9 mouse cellular contexts compared by ENCODE assay signal in the genomic region with DNA sequence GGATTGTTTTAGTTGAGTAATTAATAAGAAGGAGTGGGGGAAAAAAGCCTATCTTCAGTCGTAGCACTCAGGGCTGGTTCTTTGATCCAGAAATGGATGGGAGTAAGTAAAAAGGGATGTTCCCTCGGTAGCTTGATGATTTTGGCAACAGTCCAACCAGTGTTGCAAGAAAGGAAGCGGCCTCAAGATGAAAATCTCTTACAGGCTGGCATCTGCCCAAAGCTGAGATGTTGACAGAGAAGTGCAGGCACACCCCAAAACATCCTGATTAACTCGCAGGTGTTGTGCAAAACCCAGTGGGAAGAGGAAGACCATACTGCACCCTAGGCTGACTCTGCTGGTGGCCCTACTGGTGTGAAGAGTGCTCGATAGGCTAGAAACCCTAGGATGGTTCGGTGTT.
DNase-seq lines count a peak whose midpoint lies in the region; ATAC-seq and TF ChIP-seq lines count a peak whose summit lies in the region.
"Had no signal": no experiment of that assay in that cellular context is flagged by ENCODE, and none has a peak within 500 bp of the region (broad histone marks: within the 10 kb centered on the region; RNA-seq: fewer than 3 reads in every experiment).

No protein-coding gene starts in this region.

- H3K27me3 ChIP-seq in hindbrain, embryonic 14.5 days (ENCODE audit: control insufficient read depth, insufficient read depth, low read length): no peaks in the 10 kb centered on the region
- no peaks in the 10 kb centered on the region for H3K27me3 ChIP-seq in hindbrain, embryonic 13.5 days
- no peaks in the 10 kb centered on the region for H3K27me3 ChIP-seq in intestine, postnatal 0 days (replicated peaks; ENCODE audit: control insufficient read depth, insufficient read depth, low read length)
- H3K27me3 ChIP-seq in liver, embryonic 13.5 days: no peaks in the 10 kb centered on the region
- H3K27me3 ChIP-seq: hindbrain, embryonic 15.5 days had no signal

- ATAC-seq in hindbrain, embryonic 14.5 days (ENCODE audit: low FRiP score): no peak
- ATAC-seq in hindbrain, embryonic 13.5 days (ENCODE audit: low FRiP score): no peak
- ATAC-seq in intestine, postnatal 0 days: 0 out of 2 replicates have a peak, but pooled peaks have one; percentile 51
- 0 out of 2 replicates have a peak, but pooled peaks have one; percentile 34 for ATAC-seq in liver, embryonic 13.5 days (ENCODE audit: low read depth)

- 45% methylated on average over 6 of the region's 6 CpGs for WGBS in hindbrain, embryonic 14.5 days
- WGBS in hindbrain, embryonic 13.5 days: 58% methylated on average over 6 of the region's 6 CpGs
- WGBS in intestine, postnatal 0 days: 32% methylated on average over 6 of the region's 6 CpGs
- 27% methylated on average over 6 of the region's 6 CpGs for WGBS in liver, embryonic 13.5 days (ENCODE audit: insufficient replicate concordance)

- no peak for TF ChIP-seq CTCF in intestine, postnatal 0 days (IDR thresholded peaks at IDR 0.05; ENCODE audit: low read depth)

- H3K4me2 ChIP-seq in hindbrain, embryonic 14.5 days (replicated peaks): no peak overlapping the region
- no peak overlapping the region for H3K4me2 ChIP-seq in hindbrain, embryonic 13.5 days
- no peak overlapping the region for H3K4me2 ChIP-seq in intestine, postnatal 0 days (replicated peaks; ENCODE audit: low read depth)
- H3K4me2 ChIP-seq in liver, embryonic 13.5 days: no peak overlapping the region
- H3K4me2 ChIP-seq: hindbrain, embryonic 15.5 days had no signal

- H3K9me3 ChIP-seq in hindbrain, embryonic 14.5 days (ENCODE audit: control insufficient read depth, low read length): 0 out of 2 replicates have a peak, but pooled peaks cover 8% of the 10 kb centered on the region
- H3K9me3 ChIP-seq in hindbrain, embryonic 13.5 days: no peaks in the 10 kb centered on the region
- no peaks in the 10 kb centered on the region for H3K9me3 ChIP-seq in intestine, postnatal 0 days (ENCODE audit: control insufficient read depth)
- H3K9me3 ChIP-seq in liver, embryonic 13.5 days (replicated peaks): no peaks in the 10 kb centered on the region
- H3K9me3 ChIP-seq: hindbrain, embryonic 15.5 days had no signal

- no peak overlapping the region for H3K27ac ChIP-seq in hindbrain, embryonic 14.5 days
- H3K27ac ChIP-seq in hindbrain, embryonic 13.5 days: no peak overlapping the region
- H3K27ac ChIP-seq in intestine, postnatal 0 days (ENCODE audit: low read depth, low read length): no peak overlapping the region
- H3K27ac ChIP-seq in liver, embryonic 13.5 days: no peak overlapping the region
- H3K27ac ChIP-seq: hindbrain, embryonic 15.5 days had no signal

- H3K4me1 ChIP-seq in hindbrain, embryonic 14.5 days (replicated peaks; ENCODE audit: control insufficient read depth, insufficient read depth, low read length): peaks cover 5% of the 10 kb centered on the region; the same call in 1 of the 2 replicates
- 0 out of 2 replicates have a peak, but pooled peaks cover 4% of the 10 kb centered on the region for H3K4me1 ChIP-seq in hindbrain, embryonic 13.5 days (replicated peaks)
- H3K4me1 ChIP-seq in intestine, postnatal 0 days (replicated peaks; ENCODE audit: control insufficient read depth, insufficient read depth, low read length): 0 out of 2 replicates have a peak, but pooled peaks cover 2% of the 10 kb centered on the region
- H3K4me1 ChIP-seq in liver, embryonic 13.5 days (replicated peaks): no peaks in the 10 kb centered on the region; the same call in 1 of the 2 replicates

- H3K9ac ChIP-seq in hindbrain, embryonic 14.5 days: no peak overlapping the region
- no peak overlapping the region for H3K9ac ChIP-seq in hindbrain, embryonic 13.5 days
- no peak overlapping the region for H3K9ac ChIP-seq in intestine, postnatal 0 days (ENCODE audit: low read depth, low read length)
- no peak overlapping the region for H3K9ac ChIP-seq in liver, embryonic 13.5 days
- H3K9ac ChIP-seq: hindbrain, embryonic 15.5 days had no signal

- H3K4me3 ChIP-seq in hindbrain, embryonic 14.5 days (replicated peaks; ENCODE audit: low read length): no peak overlapping the region
- H3K4me3 ChIP-seq in hindbrain, embryonic 13.5 days: no peak overlapping the region
- no peak overlapping the region for H3K4me3 ChIP-seq in intestine, postnatal 0 days (ENCODE audit: low read depth, low read length)
- H3K4me3 ChIP-seq in liver, embryonic 13.5 days (replicated peaks): no peak overlapping the region
- H3K4me3 ChIP-seq: hindbrain, embryonic 15.5 days had no signal

- peak; percentile 53 for DNase-seq in hindbrain, embryonic 14.5 days (ENCODE audit: low spot score)
- DNase-seq in MEL-GATA-1-ER (ENCODE audit: extremely low read depth, low read depth): peak; percentile 56
- peak; percentile 97 for DNase-seq in fat pad, adult 2 months (ENCODE audit: extremely low read depth, low read depth, low spot score)
- DNase-seq in liver, embryonic 13.5 days: peak; percentile 5
- DNase-seq in ovary, postnatal 36 days (ENCODE audit: low spot score): peak; percentile 37
- no peak for DNase-seq in embryo, embryonic 10 days (ENCODE audit: low spot score)

- no peaks in the 10 kb centered on the region for H3K36me3 ChIP-seq in hindbrain, embryonic 14.5 days (replicated peaks; ENCODE audit: control insufficient read depth, insufficient read depth)
- no peaks in the 10 kb centered on the region for H3K36me3 ChIP-seq in hindbrain, embryonic 13.5 days
- H3K36me3 ChIP-seq in intestine, postnatal 0 days (ENCODE audit: control insufficient read depth, insufficient read depth): no peaks in the 10 kb centered on the region
- H3K36me3 ChIP-seq in liver, embryonic 13.5 days: no peaks in the 10 kb centered on the region
- H3K36me3 ChIP-seq: hindbrain, embryonic 15.5 days had no signal

Comparison
In these comparisons a context has a peak if more than half of its experiments do, and no peak if none do; other contexts are left out.
1. ATAC-seq: peak in intestine, postnatal 0 days (single experiment) and liver, embryonic 13.5 days (single experiment); none in hindbrain, embryonic 14.5 days (single experiment) and hindbrain, embryonic 13.5 days (single experiment).